Mouse (Mus musculus) olfactory bulb, adult 2 months (tissue): ENCODE data around the gene Farp1.

Source experiments
- CTCF ChIP-seq: fragments of 200-500 bp; IDR thresholded peaks from 2 replicates; pipeline ENCODE4 v1.5.1; 2012; ENCODE audit warnings: low read depth, mild to moderate bottlenecking, low read length, moderate library complexity; ENCODE audit not compliant: insufficient read depth
- POLR2A ChIP-seq: fragments of 200-500 bp; IDR thresholded peaks from 2 replicates; pipeline ENCODE4 v1.6.1; 2012; ENCODE audit warnings: mild to moderate bottlenecking, low read depth, low read length, moderate library complexity; ENCODE audit not compliant: insufficient read depth

DNA sequence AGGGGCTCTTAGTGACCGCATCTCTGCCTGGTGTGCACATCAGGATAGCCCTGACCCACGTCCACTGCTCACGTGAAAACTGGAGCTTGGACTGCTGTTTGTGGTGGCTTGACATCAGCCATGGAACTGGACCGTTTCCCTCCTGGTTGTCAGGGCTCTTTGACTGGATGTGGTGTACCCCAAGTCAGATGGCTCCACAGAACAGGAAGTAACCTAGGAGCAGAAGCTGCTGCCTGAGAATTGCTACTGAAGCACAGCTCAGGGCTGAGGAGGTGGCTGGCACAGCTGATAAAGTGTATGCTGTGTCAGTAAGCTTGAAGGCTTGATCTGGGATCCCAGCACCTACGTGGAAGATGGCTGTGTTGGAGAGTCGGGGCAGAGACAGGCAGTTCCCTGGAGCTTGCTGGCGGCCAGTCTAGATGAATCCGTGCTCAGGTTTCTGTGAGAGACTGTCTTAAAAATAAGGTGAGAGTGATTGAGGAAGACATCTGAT is 151.4 kb downstream of the Farp1 start:
- no peak for TF ChIP-seq POLR2A
- no peak for TF ChIP-seq CTCF
